ENCODE assay signal across 24 mouse cellular contexts in genomic region chr2:60021556-60021955, GRCm38 (mm10).
A peak's percentile ranks its signal among the peaks of the same experiment; 100 is the strongest.
DNase-seq lines count a peak whose midpoint lies in the region; ATAC-seq and TF ChIP-seq lines count a peak whose summit lies in the region.
"Had no signal": no experiment of that assay in that cellular context is flagged by ENCODE, and none has a peak within 500 bp of the region (broad histone marks: within the 10 kb centered on the region; RNA-seq: fewer than 3 reads in every experiment).

No protein-coding gene starts in this region.

- TF ChIP-seq POLR2A in lung, adult 2 months (IDR thresholded peaks at IDR 0.05; ENCODE audit: borderline replicate concordance, extremely low read depth, low read depth, low read length): no peak
- TF ChIP-seq POLR2A in limb, embryonic 14.5 days (IDR thresholded peaks at IDR 0.05; ENCODE audit: borderline replicate concordance, extremely low read depth, insufficient read depth, insufficient read length): no peak

- TF ChIP-seq CTCF in lung, adult 2 months (IDR thresholded peaks at IDR 0.05; ENCODE audit: insufficient read depth, low read length): no peak

- no peaks in the 10 kb centered on the region for H3K27me3 ChIP-seq in limb, embryonic 14.5 days (ENCODE audit: control insufficient read depth, insufficient read depth, low read length)
- H3K27me3 ChIP-seq: embryonic facial prominence, embryonic 13.5 days; forebrain, embryonic 13.5 days; hindbrain, embryonic 15.5 days; limb, embryonic 15.5 days; liver, embryonic 15.5 days; neural tube, embryonic 12.5 days had no signal

- no peak overlapping the region for H3K27ac ChIP-seq in limb, embryonic 14.5 days (replicated peaks; ENCODE audit: low read depth, low read length)
- H3K27ac ChIP-seq: embryonic facial prominence, embryonic 13.5 days; forebrain, embryonic 13.5 days; heart, embryonic 10.5 days; hindbrain, embryonic 15.5 days; limb, embryonic 15.5 days; liver, embryonic 15.5 days; macrophage; neural tube, embryonic 12.5 days had no signal

- DNase-seq in lung, postnatal 36 days: peak; percentile 28
- DNase-seq in lung, adult 2 months: no peak
- peak; percentile 74 for DNase-seq in embryo, embryonic 11 days
- peak; percentile 69 for DNase-seq in forelimb bud, embryonic 11.5 days (ENCODE audit: low read depth, low spot score)
- no peak for DNase-seq in limb, embryonic 14.5 days (ENCODE audit: low spot score)
- no peak for DNase-seq in neural tube, embryonic 10.5 days (ENCODE audit: extremely low spot score, low spot score)
- no peak for DNase-seq in urinary bladder, postnatal 36 days (ENCODE audit: low spot score in 2 of 2)
- no peak for DNase-seq in left cerebral cortex, adult 8-10 months (ENCODE audit: low spot score in 2 of 2)
- DNase-seq: adrenal gland, adult 2 months; cerebellum, adult 18-20 months; cerebellum, postnatal 14 days; kidney, postnatal 36 days; right cerebral cortex, postnatal 14 days; thymus, postnatal 25 days had no signal

- no peak overlapping the region for H3K4me2 ChIP-seq in limb, embryonic 14.5 days (replicated peaks; ENCODE audit: low read depth, low read length, severe bottlenecking)
- H3K4me2 ChIP-seq: embryonic facial prominence, embryonic 13.5 days; forebrain, embryonic 13.5 days; hindbrain, embryonic 15.5 days; limb, embryonic 15.5 days; liver, embryonic 15.5 days; midbrain, embryonic 11.5 days; neural tube, embryonic 12.5 days had no signal

- no peak overlapping the region for H3K4me3 ChIP-seq in lung, adult 2 months (replicated peaks; ENCODE audit: extremely low read depth, low read depth, low read length)
- no peak overlapping the region for H3K4me3 ChIP-seq in limb, embryonic 14.5 days (replicated peaks; ENCODE audit: low read length)
- H3K4me3 ChIP-seq: embryonic facial prominence, embryonic 13.5 days; forebrain, embryonic 13.5 days; heart, embryonic 10.5 days; hindbrain, embryonic 15.5 days; limb, embryonic 15.5 days; liver, embryonic 15.5 days; neural tube, embryonic 12.5 days had no signal

- H3K9ac ChIP-seq in limb, embryonic 14.5 days (ENCODE audit: low read depth, low read length, severe bottlenecking): no peak overlapping the region
- H3K9ac ChIP-seq: embryonic facial prominence, embryonic 13.5 days; forebrain, embryonic 13.5 days; hindbrain, embryonic 15.5 days; limb, embryonic 15.5 days; liver, embryonic 15.5 days; neural tube, embryonic 12.5 days had no signal

- H3K9me3 ChIP-seq in limb, embryonic 14.5 days (ENCODE audit: control insufficient read depth, low read length): no peaks in the 10 kb centered on the region
- H3K9me3 ChIP-seq: embryonic facial prominence, embryonic 13.5 days; forebrain, embryonic 13.5 days; heart, embryonic 10.5 days; hindbrain, embryonic 15.5 days; limb, embryonic 15.5 days; liver, embryonic 15.5 days; neural tube, embryonic 12.5 days had no signal

- H3K36me3 ChIP-seq in limb, embryonic 14.5 days (ENCODE audit: control insufficient read depth, insufficient read depth, low read length): no peaks in the 10 kb centered on the region
- H3K36me3 ChIP-seq: embryonic facial prominence, embryonic 13.5 days; hindbrain, embryonic 15.5 days; limb, embryonic 15.5 days; liver, embryonic 15.5 days; neural tube, embryonic 12.5 days had no signal

- 76% methylated on average over 5 of the region's 5 CpGs for WGBS in lung, adult 2 months
- 19% methylated on average over 5 of the region's 5 CpGs for WGBS in limb, embryonic 14.5 days

- ATAC-seq in limb, embryonic 14.5 days (ENCODE audit: low FRiP score, low read depth): peak; percentile 65
- ATAC-seq: forebrain, embryonic 13.5 days; intestine, postnatal 0 days had no signal

- H3K4me1 ChIP-seq in lung, adult 2 months (ENCODE audit: control insufficient read depth, insufficient read depth, low read length): peaks cover 3% of the 10 kb centered on the region; the same call in 1 of the 2 replicates
- peaks cover 6% of the 10 kb centered on the region for H3K4me1 ChIP-seq in limb, embryonic 14.5 days (ENCODE audit: control insufficient read depth, insufficient read depth, low read length)
- H3K4me1 ChIP-seq: heart, embryonic 10.5 days; neural tube, embryonic 12.5 days had no signal

Comparison
In these comparisons a context has a peak if more than half of its experiments do, and no peak if none do; other contexts are left out.
1. DNase-seq: peak in lung, postnatal 36 days (single experiment), embryo, embryonic 11 days (single experiment) and forelimb bud, embryonic 11.5 days (single experiment); none in lung, adult 2 months (single experiment), limb, embryonic 14.5 days (single experiment), neural tube, embryonic 10.5 days (single experiment), urinary bladder, postnatal 36 days (0 of 2) and left cerebral cortex, adult 8-10 months (0 of 2).